Mouse (Mus musculus): ENCODE measurements around the gene Stam2. TPM values are rescaled to one million over a fixed set of nuclear protein-coding genes. Genes with fewer than 3 reads are reported as not detected.

The Stam2 gene
- polyA plus RNA-seq, 1 experiment from 2014 or later = 30.5 TPM

- no peaks in the 10 kb centered on the region for H3K4me1 ChIP-seq
- H3K27ac ChIP-seq = no peak overlapping the region
- no peaks in the 10 kb centered on the region for H3K9me3 ChIP-seq
- no peaks in the 10 kb centered on the region for H3K27me3 ChIP-seq (ENCODE audit: insufficient read depth, poor library complexity, severe bottlenecking)
- no peak overlapping the region for H3K4me3 ChIP-seq
- 30% methylated on average over 3 of the region's 3 CpGs for WGBS
- no peak for DNase-seq (ENCODE audit: low spot score)
- H3K36me3 ChIP-seq = no peaks in the 10 kb centered on the region
These were observed 14.6 kb upstream of the Stam2 start for GRCm38 (mm10) chr2:52756691-52757090.

- Histone ChIP-seq H3K4me1 (no peaks in the 10 kb centered on the region), H3K4me3 (no peak overlapping the region), H3K36me3 (no peaks in the 10 kb centered on the region), H3K27me3 (ENCODE audit: insufficient read depth, poor library complexity, severe bottlenecking) (no peaks in the 10 kb centered on the region), H3K9me3 (no peaks in the 10 kb centered on the region), H3K27ac (no peak overlapping the region)
- no peak for DNase-seq (ENCODE audit: low spot score)
- 76% methylated on average over 3 of the region's 3 CpGs for WGBS
These were observed 11.7 kb upstream of the Stam2 start for GRCm38 (mm10) chr2:52753573-52754317.

- Histone ChIP-seq H3K27me3 (ENCODE audit: insufficient read depth, poor library complexity, severe bottlenecking) (no peaks in the 10 kb centered on the region), H3K4me1 (0 out of 2 replicates have a peak, but pooled peaks cover 4% of the 10 kb centered on the region), H3K4me3 (no peak overlapping the region), H3K36me3 (peaks cover 2% of the 10 kb centered on the region; the same call in 1 of the 2 replicates), H3K9me3 (no peaks in the 10 kb centered on the region), H3K27ac (no peak overlapping the region)
- no peak for DNase-seq (ENCODE audit: low spot score)
These were observed 2.0 kb upstream of the Stam2 start for GRCm38 (mm10) chr2:52744099-52744498.

GRCm38 (mm10) chr2:52741681-52742255 is 313 bp downstream of the Stam2 start:
- Histone ChIP-seq H3K9me3 (no peaks in the 10 kb centered on the region), H3K36me3 (peaks cover 6% of the 10 kb centered on the region; the same call in 1 of the 2 replicates), H3K4me1 (0 out of 2 replicates have a peak, but pooled peaks cover 4% of the 10 kb centered on the region), H3K4me3 (peak overlapping the region; percentile 83), H3K27me3 (ENCODE audit: insufficient read depth, poor library complexity, severe bottlenecking) (no peaks in the 10 kb centered on the region), H3K27ac (peak overlapping the region; percentile 100)
- DNase-seq (ENCODE audit: low spot score) = no peak
- under 1% methylated on average over 54 of the region's 54 CpGs for WGBS

- DNase-seq (ENCODE audit: low spot score) = no peak
- Histone ChIP-seq H3K9me3 (no peaks in the 10 kb centered on the region), H3K27me3 (ENCODE audit: insufficient read depth, poor library complexity, severe bottlenecking) (no peaks in the 10 kb centered on the region), H3K4me3 (no peak overlapping the region), H3K36me3 (peaks cover 6% of the 10 kb centered on the region; the same call in 1 of the 2 replicates), H3K4me1 (0 out of 2 replicates have a peak, but pooled peaks cover 4% of the 10 kb centered on the region), H3K27ac (no peak overlapping the region)
- 82% methylated on average over 4 of the region's 4 CpGs for WGBS
These were observed 1.5 kb downstream of the Stam2 start for GRCm38 (mm10) chr2:52740596-52740995.

- Histone ChIP-seq H3K27ac (no peak overlapping the region), H3K27me3 (ENCODE audit: insufficient read depth, poor library complexity, severe bottlenecking) (no peaks in the 10 kb centered on the region), H3K4me1 (no peaks in the 10 kb centered on the region), H3K9me3 (no peaks in the 10 kb centered on the region), H3K4me3 (no peak overlapping the region), H3K36me3 (peaks cover 17% of the 10 kb centered on the region; the same call in 1 of the 2 replicates)
- DNase-seq (ENCODE audit: low spot score) = no peak
- WGBS = 93% methylated on average over 7 of the region's 7 CpGs
These were observed 7.6 kb downstream of the Stam2 start for GRCm38 (mm10) chr2:52734504-52734903.

- no peaks in the 10 kb centered on the region for H3K9me3 ChIP-seq
- H3K4me3 ChIP-seq = no peak overlapping the region
- H3K36me3 ChIP-seq = peaks cover 16% of the 10 kb centered on the region; the same call in 1 of the 2 replicates
- 87% methylated on average over 7 of the region's 7 CpGs for WGBS
- H3K4me1 ChIP-seq = no peaks in the 10 kb centered on the region
- no peak for DNase-seq (ENCODE audit: low spot score)
- no peaks in the 10 kb centered on the region for H3K27me3 ChIP-seq (ENCODE audit: insufficient read depth, poor library complexity, severe bottlenecking)
- no peak overlapping the region for H3K27ac ChIP-seq
These were observed 8.4 kb downstream of the Stam2 start for GRCm38 (mm10) chr2:52733659-52734058.

GRCm38 (mm10) chr2:52732611-52733010 is 9.5 kb downstream of the Stam2 start:
- WGBS = 87% methylated on average over 7 of the region's 7 CpGs
- H3K27ac ChIP-seq = no peak overlapping the region
- H3K27me3 ChIP-seq (ENCODE audit: insufficient read depth, poor library complexity, severe bottlenecking) = no peaks in the 10 kb centered on the region
- no peak for DNase-seq (ENCODE audit: low spot score)
- no peak overlapping the region for H3K4me3 ChIP-seq
- H3K36me3 ChIP-seq = peaks cover 16% of the 10 kb centered on the region; the same call in 1 of the 2 replicates
- H3K9me3 ChIP-seq = no peaks in the 10 kb centered on the region
- no peaks in the 10 kb centered on the region for H3K4me1 ChIP-seq

GRCm38 (mm10) chr2:52732001-52732400 is 10.1 kb downstream of the Stam2 start:
- DNase-seq (ENCODE audit: low spot score) = no peak
- Histone ChIP-seq H3K27ac (no peak overlapping the region), H3K9me3 (no peaks in the 10 kb centered on the region), H3K4me3 (no peak overlapping the region), H3K4me1 (no peaks in the 10 kb centered on the region), H3K36me3 (peaks cover 16% of the 10 kb centered on the region; the same call in 1 of the 2 replicates), H3K27me3 (ENCODE audit: insufficient read depth, poor library complexity, severe bottlenecking) (no peaks in the 10 kb centered on the region)
- WGBS = 88% methylated on average over 5 of the region's 5 CpGs

- no peak overlapping the region for H3K4me3 ChIP-seq
- 90% methylated on average over 6 of the region's 6 CpGs for WGBS
- peaks cover 16% of the 10 kb centered on the region; the same call in 1 of the 2 replicates for H3K36me3 ChIP-seq
- H3K4me1 ChIP-seq = no peaks in the 10 kb centered on the region
- no peak for DNase-seq (ENCODE audit: low spot score)
- H3K9me3 ChIP-seq = no peaks in the 10 kb centered on the region
- no peaks in the 10 kb centered on the region for H3K27me3 ChIP-seq (ENCODE audit: insufficient read depth, poor library complexity, severe bottlenecking)
- H3K27ac ChIP-seq = no peak overlapping the region
These were observed 11.2 kb downstream of the Stam2 start for GRCm38 (mm10) chr2:52730891-52731290.

GRCm38 (mm10) chr2:52720231-52721025 is 21.7 kb downstream of the Stam2 start:
- no peak overlapping the region for H3K27ac ChIP-seq
- H3K36me3 ChIP-seq = no peaks in the 10 kb centered on the region
- H3K4me3 ChIP-seq = no peak overlapping the region
- H3K27me3 ChIP-seq (ENCODE audit: insufficient read depth, poor library complexity, severe bottlenecking) = no peaks in the 10 kb centered on the region
- WGBS = 82% methylated on average over 13 of the region's 13 CpGs
- H3K4me1 ChIP-seq = no peaks in the 10 kb centered on the region
- H3K9me3 ChIP-seq = no peaks in the 10 kb centered on the region
- DNase-seq (ENCODE audit: low spot score) = peak; percentile 42

GRCm38 (mm10) chr2:52717076-52717475 is 25.0 kb downstream of the Stam2 start:
- Histone ChIP-seq H3K4me1 (no peaks in the 10 kb centered on the region), H3K36me3 (peaks cover 22% of the 10 kb centered on the region), H3K4me3 (no peak overlapping the region), H3K9me3 (no peaks in the 10 kb centered on the region), H3K27me3 (ENCODE audit: insufficient read depth, poor library complexity, severe bottlenecking) (no peaks in the 10 kb centered on the region), H3K27ac (no peak overlapping the region)
- peak; percentile 62 for DNase-seq (ENCODE audit: low spot score)
- 79% methylated on average over 5 of the region's 5 CpGs for WGBS

GRCm38 (mm10) chr2:52715538-52715937 is 26.5 kb downstream of the Stam2 start:
- Histone ChIP-seq H3K27ac (no peak overlapping the region), H3K4me1 (no peaks in the 10 kb centered on the region), H3K27me3 (ENCODE audit: insufficient read depth, poor library complexity, severe bottlenecking) (no peaks in the 10 kb centered on the region), H3K36me3 (peaks cover 23% of the 10 kb centered on the region), H3K9me3 (no peaks in the 10 kb centered on the region), H3K4me3 (no peak overlapping the region)
- peak; percentile 19 for DNase-seq (ENCODE audit: low spot score)
- WGBS = 87% methylated on average over 6 of the region's 6 CpGs
